Mouse (Mus musculus) kidney, postnatal 4 days (tissue): ENCODE measurements around the gene Lpar1.
"Not testable (repeated sequence)": the region's sequence is repeated elsewhere in the genome, so short reads cannot be mapped to it uniquely, and the experiment has no call there.

Experiments
- DNase-seq, 2 experiments: peaks; one replicate each; pipeline ENCODE4 v3.0.0; 2021; ENCODE audit warnings: mixed read lengths in 2 of 2

Lpar1 gene

DNA sequence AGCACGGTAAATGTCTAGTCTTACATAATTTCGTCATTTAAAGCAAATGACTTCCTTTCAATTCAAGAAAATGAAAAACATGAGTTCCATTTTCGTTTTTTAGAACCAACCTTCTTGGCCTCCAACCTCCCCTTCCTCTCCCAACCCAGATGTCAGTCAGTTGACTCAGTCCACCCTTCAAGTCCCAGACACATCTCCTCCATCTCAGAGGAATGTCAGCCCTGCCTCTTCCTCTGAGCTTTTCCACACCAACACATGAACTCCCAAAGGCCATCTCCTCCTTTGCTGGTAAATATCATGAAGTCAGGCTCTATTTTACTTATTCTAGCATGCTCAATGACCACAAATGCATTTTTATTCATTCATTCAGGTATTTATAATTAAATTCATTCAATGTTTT, 10.5 kb downstream of the Lpar1 start:
- no peak for DNase-seq

DNA sequence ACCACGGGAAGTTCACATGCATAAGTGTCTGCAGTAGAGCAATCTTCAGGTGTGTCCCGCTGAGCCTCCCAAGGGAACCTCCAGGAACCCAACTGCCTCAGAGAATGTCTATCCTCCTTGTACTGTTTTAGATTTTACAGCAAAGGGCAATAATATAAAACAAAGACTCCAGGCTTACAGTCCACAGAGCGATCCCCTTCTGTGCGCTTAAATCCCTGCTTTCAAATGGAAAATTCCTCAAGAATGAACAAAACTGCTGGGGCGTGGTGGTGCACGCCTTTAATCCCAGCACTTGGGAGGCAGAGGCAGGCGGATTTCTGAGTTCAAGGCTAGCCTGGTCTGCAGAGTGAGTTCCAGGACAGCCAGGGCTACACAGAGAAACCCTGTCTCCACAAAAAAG, 11.0 kb downstream of the Lpar1 start:
- not testable (repeated sequence) for DNase-seq

DNA sequence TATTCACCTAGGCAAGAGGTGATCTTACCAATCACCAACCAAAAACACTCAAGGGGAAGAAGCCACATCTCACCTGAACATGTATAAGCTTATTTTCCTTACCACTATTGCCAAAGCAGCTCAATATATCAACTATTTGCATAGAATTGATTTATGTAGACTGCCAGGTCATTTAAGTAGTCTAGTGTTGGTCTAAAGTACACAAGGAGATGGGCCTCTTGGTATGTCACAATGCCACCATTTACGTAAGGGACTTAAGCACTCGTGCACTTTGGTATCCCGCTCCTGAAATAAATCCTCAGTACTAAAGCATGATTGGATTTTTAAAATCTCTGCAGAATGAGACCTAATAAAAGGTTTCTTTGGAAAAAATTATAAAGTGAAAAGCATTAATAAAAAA, 12.9 kb downstream of the Lpar1 start:
- no peak for DNase-seq

DNA sequence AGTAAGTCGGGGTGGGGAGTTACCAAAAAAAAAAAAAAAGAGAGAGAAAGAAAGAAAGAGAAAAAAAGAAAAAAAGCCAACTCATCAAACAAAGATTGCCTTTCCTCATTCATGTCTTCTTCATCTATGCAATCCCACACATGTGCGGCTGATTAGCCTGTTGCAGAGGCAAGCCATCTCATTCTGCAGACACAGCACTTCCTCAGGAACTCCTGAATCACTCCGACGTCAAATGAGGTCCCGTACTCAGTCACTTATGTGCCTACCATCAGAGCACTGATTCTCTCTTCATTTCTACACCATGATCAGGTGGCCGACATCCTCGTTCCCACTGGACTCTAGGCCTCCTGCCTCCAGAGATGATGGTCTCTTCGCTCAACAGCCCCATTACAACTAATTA, 13.3 kb downstream of the Lpar1 start:
- no peak for DNase-seq

DNA sequence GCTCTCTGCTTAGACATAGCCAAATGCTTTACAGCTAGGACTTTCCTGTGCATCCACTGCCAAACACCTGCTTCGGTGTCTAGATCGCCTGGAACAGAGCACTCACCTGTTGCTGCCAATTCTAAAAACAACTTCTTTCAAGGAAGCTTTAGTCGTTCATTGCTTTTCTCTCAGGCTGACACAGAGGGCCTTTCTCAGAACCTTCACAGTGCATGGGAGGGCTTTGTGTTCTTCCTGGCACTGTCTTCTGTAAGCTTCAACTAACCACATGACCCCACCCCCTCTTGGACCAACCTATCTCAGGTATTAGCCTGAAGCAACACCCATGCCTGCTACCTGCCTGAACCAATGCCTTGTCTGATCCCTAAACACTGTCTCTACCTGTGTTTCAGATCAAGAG, 15.0 kb downstream of the Lpar1 start:
- DNase-seq, result no peak

DNA sequence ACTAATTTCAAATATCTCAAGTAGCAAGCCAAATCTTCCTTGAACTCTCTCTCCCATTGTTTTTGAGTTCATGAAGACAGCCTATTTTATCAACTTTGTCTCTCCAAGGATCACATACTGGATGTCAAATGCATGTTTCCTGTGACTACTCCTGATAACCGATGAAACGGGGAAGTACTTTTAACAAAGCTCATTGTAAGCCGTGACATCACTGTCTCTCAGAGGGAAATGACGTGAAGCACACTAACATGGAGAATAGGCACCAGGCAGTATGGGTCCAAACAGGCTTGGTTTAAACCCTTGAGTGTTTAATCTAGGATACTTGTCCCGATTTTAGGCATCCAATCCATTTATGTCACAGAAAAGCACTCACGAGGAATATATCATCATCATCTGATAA, 17.9 kb downstream of the Lpar1 start:
- no peak for DNase-seq

DNA sequence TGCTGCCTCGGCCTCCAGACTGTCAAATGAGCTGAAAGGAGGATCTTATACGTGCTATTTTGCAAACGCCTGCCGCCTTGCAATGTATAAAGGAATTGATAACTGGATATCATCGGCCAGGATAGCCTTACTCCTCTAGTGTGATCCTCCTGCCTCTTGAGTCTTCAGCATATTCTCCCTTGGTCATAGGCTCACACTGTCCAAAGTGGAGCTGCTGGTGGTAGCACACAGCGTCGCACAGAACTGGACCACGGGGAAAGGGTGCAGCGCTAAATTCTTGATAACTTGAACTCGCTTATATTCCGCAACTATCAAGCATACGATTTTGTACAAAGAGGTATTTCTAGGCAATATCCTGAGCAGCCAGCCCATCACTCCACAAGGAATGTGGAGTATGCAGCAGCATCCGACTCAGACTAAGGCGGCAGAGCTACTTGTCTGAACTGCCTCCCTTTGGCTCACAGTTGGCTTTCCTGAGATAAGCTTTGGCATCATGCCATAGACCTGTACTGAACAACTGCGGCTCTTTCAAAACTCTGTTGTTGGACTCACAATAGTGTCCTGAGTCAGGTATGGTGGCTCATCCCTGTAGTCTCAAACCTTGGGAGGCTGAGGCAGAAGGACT, 18.9 kb downstream of the Lpar1 start:
- DNase-seq, result no peak

DNA sequence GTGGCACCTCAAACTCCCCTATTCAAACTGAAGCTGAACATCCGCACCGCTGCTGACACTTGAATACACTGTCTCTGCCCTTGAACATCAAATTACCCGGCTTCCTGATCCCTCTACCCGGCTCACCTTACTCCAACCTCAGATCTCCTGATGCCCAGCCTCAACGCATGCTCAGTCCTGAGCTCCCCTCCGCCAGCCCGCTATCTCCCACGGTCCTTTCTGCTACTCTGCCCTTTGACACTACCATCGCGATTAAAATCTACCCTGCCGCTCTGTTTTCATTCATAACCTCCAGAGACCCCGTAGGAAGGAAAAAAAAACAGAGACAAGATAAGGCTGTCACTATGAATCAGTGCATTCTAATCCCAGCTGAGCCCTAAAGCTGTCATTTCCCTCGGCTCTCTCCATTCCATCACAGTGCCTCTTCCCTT, 19.5 kb downstream of the Lpar1 start:
- DNase-seq, result no peak

DNA sequence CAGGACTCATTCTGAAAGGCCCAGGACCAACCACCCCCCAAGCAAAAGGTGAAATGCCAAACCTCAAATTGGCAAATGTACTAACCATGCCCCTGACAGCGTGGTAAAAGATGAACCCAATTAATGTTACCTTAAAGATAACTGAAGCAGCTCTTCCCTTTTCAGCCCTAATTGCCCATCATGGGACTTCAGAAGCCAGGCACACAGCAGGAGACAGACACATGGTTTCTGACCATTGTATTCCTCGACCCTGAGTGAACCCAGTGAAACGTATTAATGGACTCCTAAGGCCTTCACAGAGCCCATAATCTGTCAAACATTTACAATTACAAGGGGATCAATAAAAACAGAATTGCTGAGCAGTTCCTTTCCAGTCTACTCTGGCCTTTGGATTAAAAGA, 20.2 kb downstream of the Lpar1 start:
- no peak for DNase-seq

DNA sequence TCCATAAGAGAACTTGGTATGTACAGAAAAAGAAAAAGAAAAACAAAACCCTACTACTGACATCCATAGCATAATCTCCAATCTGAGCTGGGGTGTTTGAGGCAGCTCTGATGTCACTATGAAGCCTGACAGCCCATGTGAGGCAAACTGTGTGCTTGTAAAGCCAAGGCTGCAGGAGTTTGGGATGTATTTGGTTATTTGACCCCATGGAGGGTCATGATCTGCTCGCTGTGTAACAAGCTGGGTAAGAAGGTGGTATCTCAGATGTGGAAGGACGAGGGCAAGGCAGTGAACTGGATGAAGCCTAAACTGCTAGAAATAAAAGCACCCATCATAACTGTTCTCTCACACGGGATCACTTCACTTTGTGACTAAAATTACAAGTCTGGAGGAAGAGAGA, 21.4 kb downstream of the Lpar1 start:
- DNase-seq, result no peak

DNA sequence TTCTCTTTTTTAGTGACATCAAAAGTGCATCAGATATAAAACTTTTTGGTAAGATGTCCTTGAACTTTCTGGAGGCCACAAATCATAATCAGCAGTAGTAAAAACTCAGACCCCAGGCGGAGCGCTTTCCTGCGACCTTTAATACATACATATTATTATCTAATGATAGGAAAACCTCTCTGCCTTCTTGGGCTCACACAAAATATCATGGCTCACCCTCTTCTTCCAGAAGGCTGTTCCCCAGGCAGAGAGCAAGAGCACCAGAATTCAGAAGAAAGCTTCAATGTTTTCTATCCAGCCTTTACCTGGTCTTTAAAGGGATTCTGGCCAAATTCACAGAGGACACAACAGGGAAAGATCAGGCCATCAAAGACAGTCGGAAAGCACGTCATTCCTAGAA, 23.0 kb downstream of the Lpar1 start:
- DNase-seq, result no peak

DNA sequence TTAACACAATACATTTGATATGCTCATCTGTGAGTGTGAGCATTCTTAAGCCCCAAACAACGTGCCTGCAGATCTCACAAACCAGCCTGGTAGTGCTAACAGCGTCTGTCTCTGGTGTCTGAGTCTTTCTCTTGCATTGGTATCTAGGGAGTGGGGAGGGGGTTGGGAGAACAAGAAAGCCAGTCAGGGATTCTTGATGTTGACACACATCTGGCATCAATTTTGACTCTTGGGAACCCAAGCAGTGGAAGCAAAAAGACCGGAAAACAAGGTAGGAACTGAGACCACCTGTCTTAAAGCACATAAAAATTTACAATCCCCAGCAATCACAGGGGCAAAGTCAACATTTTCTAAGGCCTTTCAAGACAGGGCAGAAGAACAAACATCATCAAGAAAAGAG, 23.4 kb downstream of the Lpar1 start:
- no peak for DNase-seq

DNA sequence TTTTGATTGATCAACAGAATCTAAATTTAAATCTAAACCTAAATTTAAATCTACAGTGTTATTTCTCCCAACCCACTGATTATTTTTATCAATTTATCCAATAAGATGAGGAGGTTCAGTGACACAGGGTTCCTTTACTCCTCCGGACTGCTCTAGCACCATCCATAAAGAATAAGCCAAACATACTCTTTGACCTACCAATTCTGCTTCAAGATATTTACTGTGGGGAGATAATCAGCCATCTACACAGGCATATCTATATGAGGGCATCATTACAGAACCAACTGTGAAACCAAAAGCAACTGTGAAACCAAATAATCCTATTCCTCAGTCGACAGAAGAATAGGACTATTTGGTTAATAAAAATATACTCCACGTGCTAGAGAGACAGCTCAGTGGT, 25.8 kb downstream of the Lpar1 start:
- DNase-seq, result no peak

DNA sequence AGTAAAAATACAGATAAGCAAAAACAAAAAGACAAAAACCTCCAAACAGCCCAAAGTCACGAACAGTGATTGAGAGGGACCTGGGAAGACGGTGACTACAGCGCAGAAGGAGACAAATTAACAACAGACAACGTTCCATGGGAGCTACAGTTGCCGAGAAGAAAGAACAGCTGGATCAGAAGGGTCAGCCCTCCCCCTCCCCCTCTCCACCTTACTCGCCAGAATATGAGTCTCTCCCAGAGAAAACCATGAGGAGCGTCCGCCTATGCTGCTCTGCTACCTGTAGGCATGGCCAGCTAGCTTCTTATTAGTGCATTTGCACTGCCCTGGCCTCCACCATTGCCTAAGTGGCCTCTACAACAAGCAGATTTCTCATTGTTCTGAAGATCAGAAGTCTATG, 32.6 kb downstream of the Lpar1 start:
- no peak for DNase-seq

DNA sequence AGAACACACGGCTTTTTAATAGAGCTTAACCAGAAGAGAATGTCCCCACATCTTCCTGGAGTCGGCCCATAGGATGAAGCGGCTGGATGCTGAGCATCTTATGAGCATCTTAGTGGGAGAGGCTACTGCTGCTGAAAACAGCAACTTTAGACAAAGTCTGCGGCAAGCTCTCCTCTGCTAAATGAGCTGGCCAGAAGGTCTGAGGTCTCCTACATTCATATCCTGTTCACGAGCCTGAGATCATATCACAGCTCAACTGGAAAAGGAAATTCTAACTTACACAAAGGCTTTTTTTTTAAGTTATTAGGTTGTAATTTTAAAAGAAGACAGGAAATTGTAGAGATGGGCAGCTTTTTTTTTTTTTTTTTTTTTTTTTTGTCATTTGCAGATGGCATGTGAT, 33.2 kb downstream of the Lpar1 start:
- DNase-seq, result no peak

DNA sequence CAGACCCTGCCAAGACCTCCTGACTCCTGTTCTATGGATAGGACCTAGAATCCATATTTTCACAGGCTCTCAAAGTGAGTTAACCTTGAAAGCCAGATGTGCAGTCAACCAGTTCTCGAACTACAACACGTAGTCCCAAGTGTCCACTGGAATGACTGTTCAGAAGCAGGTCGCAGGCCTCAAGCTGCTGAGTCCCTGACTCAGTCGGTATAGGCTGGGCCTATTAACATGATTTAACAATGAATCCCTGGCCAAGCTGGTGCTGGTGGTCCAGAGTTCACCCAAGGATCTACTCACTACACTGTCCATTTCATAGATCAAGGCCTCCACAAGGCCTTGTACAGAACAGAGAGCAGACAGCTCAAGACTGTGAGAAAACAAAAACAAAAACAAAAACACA, 33.8 kb downstream of the Lpar1 start:
- no peak for DNase-seq

DNA sequence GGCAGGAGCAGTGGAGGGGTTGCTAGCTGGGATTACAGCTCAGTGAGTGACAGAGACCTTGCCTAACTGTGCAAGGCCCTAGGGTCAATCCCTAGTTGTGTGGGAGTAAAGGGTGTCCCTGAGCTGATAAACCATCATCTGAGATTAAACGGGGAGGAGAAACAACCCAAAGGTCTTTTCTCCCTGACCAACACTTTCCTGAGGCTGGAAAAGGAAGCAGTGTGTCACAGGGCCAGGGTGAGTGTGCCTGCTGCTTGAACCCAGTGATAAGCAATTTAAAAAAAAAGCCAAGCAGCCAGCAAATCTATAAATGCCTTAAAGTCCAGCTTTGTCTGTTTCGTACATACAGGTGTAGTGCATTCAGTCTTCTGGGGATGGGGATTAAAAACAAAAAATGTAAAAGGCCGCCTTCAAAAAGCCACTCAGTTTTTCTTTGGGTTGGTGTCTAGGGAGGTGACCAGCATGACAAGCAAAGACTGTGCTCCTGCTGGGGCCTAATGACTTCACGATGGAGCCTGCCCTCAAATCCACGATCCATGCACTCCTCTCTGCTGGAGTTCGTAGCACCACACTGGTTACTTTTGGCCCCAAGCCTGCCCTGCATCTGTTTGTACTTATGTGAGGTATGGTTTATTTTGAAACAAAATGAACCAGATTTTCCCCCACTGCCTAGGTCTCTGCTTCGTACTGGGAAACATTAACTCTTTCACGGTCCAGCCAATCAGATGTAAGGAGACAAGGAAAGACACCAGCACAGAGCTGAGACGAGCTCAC, 35.3 kb downstream of the Lpar1 start:
- no peak for DNase-seq

DNA sequence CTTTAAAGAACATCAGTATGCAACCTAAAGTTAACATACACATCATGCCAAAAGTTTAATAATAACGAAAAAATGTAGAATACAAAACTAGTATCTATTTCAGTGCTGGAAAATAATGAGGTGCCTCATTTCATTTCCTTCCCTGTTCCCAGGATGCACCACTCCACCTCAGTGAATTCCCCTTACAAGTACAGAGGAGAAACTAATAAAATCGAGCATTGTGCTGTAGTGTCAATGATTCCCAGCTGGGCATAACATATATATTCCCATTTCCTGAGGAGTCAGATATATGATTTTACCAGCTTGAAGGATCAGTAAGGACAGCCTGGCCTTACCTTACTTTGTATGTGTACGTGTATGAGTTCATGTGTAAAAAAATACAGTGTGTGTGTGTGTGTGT, 36.9 kb downstream of the Lpar1 start:
- no peak for DNase-seq

DNA sequence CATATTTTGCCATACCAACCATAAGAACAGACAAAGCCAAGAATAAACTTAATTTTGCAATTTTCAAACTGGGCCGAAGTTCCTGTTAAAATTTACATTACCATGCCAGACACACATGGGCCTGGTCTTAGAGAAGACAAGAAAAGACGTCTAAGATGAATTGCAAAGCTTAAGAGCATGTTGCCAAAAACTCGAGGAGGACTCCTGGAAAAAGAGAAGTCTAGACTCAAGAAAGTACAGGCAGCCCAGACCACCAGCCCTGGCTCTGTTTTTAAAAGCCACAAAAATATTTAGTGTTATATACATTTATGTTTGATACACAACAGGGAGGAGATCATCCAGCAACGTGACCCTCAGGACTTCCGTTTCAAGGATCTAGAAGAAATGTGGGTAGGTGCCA, 37.5 kb downstream of the Lpar1 start:
- DNase-seq, result no peak

DNA sequence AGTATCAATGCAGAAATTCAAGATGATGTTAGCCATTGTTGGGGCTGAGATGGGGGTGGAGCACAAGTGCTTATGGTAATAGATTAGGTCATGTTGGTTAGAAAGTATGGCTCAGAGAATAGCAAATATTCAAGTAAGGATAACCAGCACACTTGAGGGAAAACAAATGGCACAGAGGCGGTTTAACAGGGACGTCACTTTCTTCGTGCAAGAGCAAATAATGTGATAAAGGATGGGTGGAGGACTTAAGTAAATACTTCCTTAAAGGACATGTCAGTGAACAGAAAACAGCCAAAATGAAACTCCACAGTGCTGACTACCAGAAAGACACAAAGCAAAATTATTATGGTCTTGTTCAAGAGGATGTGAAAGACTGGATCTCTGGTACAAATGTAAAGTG, 42.1 kb downstream of the Lpar1 start:
- DNase-seq, result no peak

DNA sequence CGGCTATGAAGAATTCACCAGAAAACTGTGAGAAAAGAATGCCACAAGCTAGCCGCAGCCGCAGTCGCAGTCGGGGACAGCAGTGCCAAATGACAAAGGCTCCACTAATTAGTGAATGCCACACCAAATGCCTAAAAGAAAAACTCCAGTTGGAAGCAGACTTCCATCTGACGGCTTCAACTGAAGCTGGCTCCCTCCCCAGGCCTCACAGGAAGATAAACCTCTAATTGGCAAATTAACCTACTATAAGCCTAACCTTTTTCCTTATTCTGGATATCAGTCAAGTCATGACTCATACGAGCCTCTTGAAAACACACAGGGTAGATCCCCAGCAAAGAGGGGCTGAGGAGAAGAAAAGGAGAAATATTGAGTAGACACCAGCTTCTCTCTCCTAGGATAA, 44.9 kb downstream of the Lpar1 start:
- DNase-seq, result no peak

DNA sequence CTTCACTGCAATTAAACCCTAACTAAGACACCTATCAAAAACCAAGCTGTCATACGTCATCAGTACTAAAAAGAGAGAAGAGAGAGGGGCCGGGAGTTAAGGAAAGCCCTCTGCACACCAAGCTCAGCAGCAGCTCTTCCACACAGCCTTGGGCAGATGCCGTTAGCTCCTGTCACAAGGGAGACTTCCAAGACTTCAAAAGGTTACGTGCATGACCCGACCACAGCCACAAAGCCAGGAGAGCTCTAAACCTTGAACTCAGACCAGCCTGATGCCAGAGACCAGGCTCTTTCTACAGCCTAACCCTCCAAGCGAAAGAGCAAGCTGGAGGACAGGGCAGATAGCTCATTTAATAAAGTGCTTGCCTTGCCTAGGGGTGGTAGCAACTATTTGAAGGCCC, 46.2 kb downstream of the Lpar1 start:
- DNase-seq, result no peak

DNA sequence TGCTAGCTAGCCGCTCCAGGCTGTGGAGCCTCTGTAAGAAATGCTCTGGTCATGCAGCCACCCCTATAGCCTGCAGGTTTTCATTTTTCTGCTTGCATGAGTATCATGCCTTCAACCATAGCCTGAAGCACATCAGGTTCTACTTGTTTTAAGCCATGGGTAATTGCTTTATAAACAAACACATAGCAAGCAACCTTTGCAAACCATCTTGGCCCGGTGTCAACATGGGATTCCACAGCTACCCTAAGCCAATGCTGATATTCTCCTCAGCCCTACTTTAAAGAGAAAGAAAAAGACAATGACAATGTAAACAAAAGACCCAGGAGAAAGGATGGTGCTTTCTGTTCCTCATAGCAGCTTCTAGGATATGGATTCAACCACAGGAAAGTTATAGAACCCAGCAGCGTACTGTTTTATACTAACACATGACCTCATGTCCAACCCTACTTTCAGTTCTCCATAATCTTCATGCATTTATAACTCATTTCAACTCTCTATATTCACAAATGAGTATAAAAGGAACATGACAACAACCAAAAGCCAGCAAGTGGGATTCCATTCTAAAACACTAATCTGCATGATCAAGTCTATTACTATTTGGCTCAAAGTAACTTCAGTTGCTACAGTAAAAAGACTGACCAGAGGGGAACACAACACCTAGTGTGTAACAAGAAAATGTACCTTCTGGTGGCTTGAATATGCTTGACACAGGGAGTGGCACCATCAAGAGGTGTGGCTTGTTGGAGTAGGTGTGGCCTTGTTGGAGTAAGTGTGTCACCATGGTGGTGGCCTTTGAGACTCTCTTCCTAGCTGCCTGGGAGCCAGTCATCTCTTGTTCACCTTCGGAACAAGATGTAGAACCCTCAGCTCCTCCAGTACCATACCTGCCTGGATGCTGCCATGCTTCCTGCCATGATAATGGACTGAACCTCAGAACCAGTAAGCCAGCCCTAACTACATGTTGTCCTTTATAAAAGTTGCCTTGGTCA, 46.9 kb downstream of the Lpar1 start:
- no peak for DNase-seq

DNA sequence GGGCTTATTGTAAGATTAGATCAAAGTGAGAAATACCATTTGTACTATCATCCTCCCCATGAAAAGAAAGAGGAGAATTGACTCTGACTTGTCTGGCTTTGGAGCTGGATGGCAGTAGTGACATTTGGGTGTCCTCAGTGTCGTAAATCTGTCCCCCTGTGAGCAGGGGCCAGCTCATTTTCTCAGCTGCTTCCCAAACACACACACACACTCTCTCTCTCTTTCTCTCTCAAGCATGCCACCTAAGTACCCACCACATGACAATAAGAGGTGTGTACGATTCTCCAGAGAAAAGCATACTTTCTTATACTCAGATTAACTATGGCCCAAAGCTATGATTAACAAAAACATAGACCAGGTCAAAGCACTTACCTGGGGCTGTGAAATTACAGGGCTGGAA, 49.4 kb downstream of the Lpar1 start:
- DNase-seq, result no peak
